Mouse (Mus musculus): Measurements from ENCODE around the gene Pla2g4b. TPM values are rescaled to one million over a fixed set of nuclear protein-coding genes. Genes with fewer than 3 reads are reported as not detected.

Gene Pla2g4b
- polyA plus RNA-seq, 1 experiment from 2014 or later = 1.8 TPM

GRCm38 (mm10) chr2:120008672-120009071 is 24.5 kb upstream of the Pla2g4b start:
- 0 out of 2 replicates have a peak, but pooled peaks have one; percentile 12 for ATAC-seq (replicated peaks; ENCODE audit: extremely low read depth, insufficient read depth, low FRiP score)
- H3K4me1 ChIP-seq (ENCODE audit: control insufficient read depth, insufficient read depth, low read length) = peaks cover 3% of the 10 kb centered on the region; the same call in 1 of the 2 replicates
- 39% methylated on average over 4 of the region's 4 CpGs for WGBS
- H3K27ac ChIP-seq (ENCODE audit: low read length) = 0 out of 2 replicates have a peak overlapping the region, but pooled peaks have one; percentile 11
- no peak overlapping the region for H3K4me2 ChIP-seq (ENCODE audit: low read depth, low read length)
- H3K36me3 ChIP-seq (ENCODE audit: control insufficient read depth, insufficient read depth) = no peaks in the 10 kb centered on the region
- H3K9ac ChIP-seq (ENCODE audit: low read length) = no peak overlapping the region
- H3K4me3 ChIP-seq (ENCODE audit: low read length) = no peak overlapping the region
- H3K9me3 ChIP-seq (replicated peaks; ENCODE audit: control insufficient read depth, low read length) = no peaks in the 10 kb centered on the region
- H3K27me3 ChIP-seq (ENCODE audit: control insufficient read depth, insufficient read depth, low read length) = no peaks in the 10 kb centered on the region

- Histone ChIP-seq H3K4me1 (ENCODE audit: control insufficient read depth, insufficient read depth, low read length) (peaks cover 3% of the 10 kb centered on the region; the same call in 1 of the 2 replicates), H3K27ac (ENCODE audit: low read length) (no peak overlapping the region), H3K36me3 (ENCODE audit: control insufficient read depth, insufficient read depth) (peaks cover 4% of the 10 kb centered on the region), H3K27me3 (ENCODE audit: control insufficient read depth, insufficient read depth, low read length) (no peaks in the 10 kb centered on the region), H3K9me3 (replicated peaks; ENCODE audit: control insufficient read depth, low read length) (no peaks in the 10 kb centered on the region), H3K4me2 (ENCODE audit: low read depth, low read length) (no peak overlapping the region), H3K9ac (ENCODE audit: low read length) (no peak overlapping the region), H3K4me3 (ENCODE audit: low read length) (no peak overlapping the region)
- 67% methylated on average over 8 of the region's 8 CpGs for WGBS
- 0 out of 2 replicates have a peak, but pooled peaks have one; percentile 28 for ATAC-seq (replicated peaks; ENCODE audit: extremely low read depth, insufficient read depth, low FRiP score)
These were observed 21.6 kb upstream of the Pla2g4b start for GRCm38 (mm10) chr2:120011462-120012200.

GRCm38 (mm10) chr2:120012924-120013323 is 20.3 kb upstream of the Pla2g4b start:
- ATAC-seq (replicated peaks; ENCODE audit: extremely low read depth, insufficient read depth, low FRiP score) = no peak
- peaks cover 3% of the 10 kb centered on the region; the same call in 1 of the 2 replicates for H3K4me1 ChIP-seq (ENCODE audit: control insufficient read depth, insufficient read depth, low read length)
- 50% methylated on average over 13 of the region's 13 CpGs for WGBS
- H3K9me3 ChIP-seq (replicated peaks; ENCODE audit: control insufficient read depth, low read length) = no peaks in the 10 kb centered on the region
- H3K36me3 ChIP-seq (ENCODE audit: control insufficient read depth, insufficient read depth) = peaks cover 14% of the 10 kb centered on the region
- H3K27me3 ChIP-seq (ENCODE audit: control insufficient read depth, insufficient read depth, low read length) = no peaks in the 10 kb centered on the region
- no peak overlapping the region for H3K27ac ChIP-seq (ENCODE audit: low read length)
- H3K4me3 ChIP-seq (ENCODE audit: low read length) = no peak overlapping the region
- H3K4me2 ChIP-seq (ENCODE audit: low read depth, low read length) = no peak overlapping the region
- H3K9ac ChIP-seq (ENCODE audit: low read length) = no peak overlapping the region

- ATAC-seq (replicated peaks; ENCODE audit: extremely low read depth, insufficient read depth, low FRiP score) = no peak
- Histone ChIP-seq H3K4me1 (ENCODE audit: control insufficient read depth, insufficient read depth, low read length) (peaks cover 3% of the 10 kb centered on the region; the same call in 1 of the 2 replicates), H3K4me2 (ENCODE audit: low read depth, low read length) (no peak overlapping the region), H3K27me3 (ENCODE audit: control insufficient read depth, insufficient read depth, low read length) (no peaks in the 10 kb centered on the region), H3K9ac (ENCODE audit: low read length) (no peak overlapping the region), H3K9me3 (replicated peaks; ENCODE audit: control insufficient read depth, low read length) (no peaks in the 10 kb centered on the region), H3K36me3 (ENCODE audit: control insufficient read depth, insufficient read depth) (peaks cover 21% of the 10 kb centered on the region), H3K4me3 (ENCODE audit: low read length) (no peak overlapping the region), H3K27ac (ENCODE audit: low read length) (no peak overlapping the region)
- 87% methylated on average over 2 of the region's 2 CpGs for WGBS
These were observed 19.3 kb upstream of the Pla2g4b start for GRCm38 (mm10) chr2:120013831-120014486.

- H3K27ac ChIP-seq (ENCODE audit: low read length) = no peak overlapping the region
These were observed 17.3 kb upstream of the Pla2g4b start for GRCm38 (mm10) chr2:120015882-120016281.

GRCm38 (mm10) chr2:120017599-120017998 is 15.6 kb upstream of the Pla2g4b start:
- Histone ChIP-seq H3K27me3 (ENCODE audit: control insufficient read depth, insufficient read depth, low read length) (no peaks in the 10 kb centered on the region), H3K36me3 (ENCODE audit: control insufficient read depth, insufficient read depth) (peaks cover 43% of the 10 kb centered on the region)
- 84% methylated on average over 12 of the region's 12 CpGs for WGBS

More at GRCm38 (mm10) chr2:120015882-120016281, 17.3 kb upstream of the Pla2g4b start:
- ATAC-seq (replicated peaks; ENCODE audit: extremely low read depth, insufficient read depth, low FRiP score) = no peak
- Histone ChIP-seq H3K9ac (ENCODE audit: low read length) (no peak overlapping the region), H3K4me2 (ENCODE audit: low read depth, low read length) (no peak overlapping the region), H3K4me1 (ENCODE audit: control insufficient read depth, insufficient read depth, low read length) (peaks cover 3% of the 10 kb centered on the region; the same call in 1 of the 2 replicates), H3K9me3 (replicated peaks; ENCODE audit: control insufficient read depth, low read length) (no peaks in the 10 kb centered on the region), H3K4me3 (ENCODE audit: low read length) (no peak overlapping the region), H3K27me3 (ENCODE audit: control insufficient read depth, insufficient read depth, low read length) (no peaks in the 10 kb centered on the region), H3K36me3 (ENCODE audit: control insufficient read depth, insufficient read depth) (peaks cover 32% of the 10 kb centered on the region)
- WGBS = 81% methylated on average over 4 of the region's 4 CpGs

GRCm38 (mm10) chr2:120024337-120024736 is 8.9 kb upstream of the Pla2g4b start:
- peaks cover 29% of the 10 kb centered on the region for H3K36me3 ChIP-seq (ENCODE audit: control insufficient read depth, insufficient read depth)
- 24% methylated on average over 5 of the region's 5 CpGs for WGBS
- no peak overlapping the region for H3K4me2 ChIP-seq (ENCODE audit: low read depth, low read length)
- H3K4me1 ChIP-seq (ENCODE audit: control insufficient read depth, insufficient read depth, low read length) = peaks cover 20% of the 10 kb centered on the region
- no peaks in the 10 kb centered on the region for H3K27me3 ChIP-seq (ENCODE audit: control insufficient read depth, insufficient read depth, low read length)
- peak overlapping the region; percentile 95 for H3K27ac ChIP-seq (ENCODE audit: low read length)
- ATAC-seq (replicated peaks; ENCODE audit: extremely low read depth, insufficient read depth, low FRiP score) = peak; percentile 67
- peak overlapping the region; percentile 35; the same call in 1 of the 2 replicates for H3K9ac ChIP-seq (ENCODE audit: low read length)
- no peak overlapping the region for H3K4me3 ChIP-seq (ENCODE audit: low read length)
- no peaks in the 10 kb centered on the region for H3K9me3 ChIP-seq (replicated peaks; ENCODE audit: control insufficient read depth, low read length)

More at GRCm38 (mm10) chr2:120017599-120017998, 15.6 kb upstream of the Pla2g4b start:
- no peak for ATAC-seq (replicated peaks; ENCODE audit: extremely low read depth, insufficient read depth, low FRiP score)
- Histone ChIP-seq H3K9me3 (replicated peaks; ENCODE audit: control insufficient read depth, low read length) (no peaks in the 10 kb centered on the region), H3K4me3 (ENCODE audit: low read length) (no peak overlapping the region), H3K9ac (ENCODE audit: low read length) (no peak overlapping the region), H3K27ac (ENCODE audit: low read length) (no peak overlapping the region), H3K4me2 (ENCODE audit: low read depth, low read length) (no peak overlapping the region), H3K4me1 (ENCODE audit: control insufficient read depth, insufficient read depth, low read length) (peaks cover 3% of the 10 kb centered on the region; the same call in 1 of the 2 replicates)

GRCm38 (mm10) chr2:120026984-120027949 is 6.0 kb upstream of the Pla2g4b start, which contains the start of the genes Jmjd7 and Gm28042:
Jmjd7 (plus strand) TSS chr2:120027483.
Gm28042 (plus strand) TSS chr2:120027493.
- no peaks in the 10 kb centered on the region for H3K9me3 ChIP-seq (replicated peaks; ENCODE audit: control insufficient read depth, low read length)
- WGBS = 5% methylated on average over 50 of the region's 50 CpGs
- H3K27ac ChIP-seq (ENCODE audit: low read length) = peak within 1 kb of the TSS; percentile 81
- H3K9ac ChIP-seq (ENCODE audit: low read length) = peak within 1 kb of the TSS; percentile 80
- peaks cover 13% of the 10 kb centered on the region for H3K36me3 ChIP-seq (ENCODE audit: control insufficient read depth, insufficient read depth)
- peak within 1 kb of the TSS; percentile 84 for H3K4me2 ChIP-seq (ENCODE audit: low read depth, low read length)
- peaks cover 20% of the 10 kb centered on the region for H3K4me1 ChIP-seq (ENCODE audit: control insufficient read depth, insufficient read depth, low read length)
- peak within 1 kb of the TSS; percentile 65 for H3K4me3 ChIP-seq (ENCODE audit: low read length)
- H3K27me3 ChIP-seq (ENCODE audit: control insufficient read depth, insufficient read depth, low read length) = no peaks in the 10 kb centered on the region
- ATAC-seq (replicated peaks; ENCODE audit: extremely low read depth, insufficient read depth, low FRiP score) = peak; percentile 84

Data from heart, embryonic 16.5 days (tissue).